Mouse (Mus musculus) E14TG2a.4 (cell line): Measurements from ENCODE around the gene Klhdc2.

Experiments used
- CTCF ChIP-seq: conservative IDR thresholded peaks from 2 replicates; pipeline ENCODE4 v1.5.1; 2014; ENCODE audit warnings: low read length
- NANOG ChIP-seq: IDR thresholded peaks from 2 replicates; pipeline ENCODE4 v1.6.1; 2014; ENCODE audit warnings: borderline replicate concordance, low read length, mixed read lengths

DNA sequence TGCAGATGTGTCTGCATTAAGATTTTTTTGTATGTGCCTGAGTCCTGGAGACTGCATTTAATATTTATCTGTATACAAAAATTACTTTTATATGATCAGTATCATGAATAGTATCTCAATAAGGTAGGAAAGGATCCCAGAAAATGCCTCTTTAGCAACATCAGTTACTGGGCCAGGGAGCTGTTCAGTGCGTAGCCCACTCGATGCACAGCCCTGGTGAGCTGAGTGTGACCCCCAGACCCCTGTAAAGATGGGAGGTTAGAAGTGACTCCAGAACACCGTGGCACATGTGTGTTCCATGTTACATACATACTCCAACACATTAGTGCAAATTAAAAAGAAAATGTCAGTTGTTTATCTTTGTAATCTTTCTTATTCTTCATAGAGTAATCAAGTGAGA is 3.4 kb downstream of the Klhdc2 start:
- TF ChIP-seq CTCF: no peak
- no peak for TF ChIP-seq NANOG
